16 mouse cellular contexts compared by ENCODE assay signal in genomic region chr16:93392024-93392675, GRCm38 (mm10).
DNase-seq lines count a peak whose midpoint lies in the region; ATAC-seq lines count a peak whose summit lies in the region.
"Had no signal": no experiment of that assay in that cellular context is flagged by ENCODE, and none has a peak within 500 bp of the region (broad histone marks: within the 10 kb centered on the region; RNA-seq: fewer than 3 reads in every experiment).

No protein-coding gene starts in this region.

- WGBS in neural tube, embryonic 11.5 days = 45% methylated on average over 16 of the region's 16 CpGs
- WGBS in neural tube, embryonic 15.5 days = 52% methylated on average over 16 of the region's 16 CpGs
- WGBS in intestine, embryonic 16.5 days = 36% methylated on average over 16 of the region's 16 CpGs
- 78% methylated on average over 16 of the region's 16 CpGs for WGBS in midbrain, embryonic 11.5 days

- DNase-seq in frontal cortex, postnatal 14 days (ENCODE audit: low spot score in 2 of 2) = no peak
- peak; percentile 21 for DNase-seq in neural tube, embryonic 11.5 days (ENCODE audit: low spot score)
- DNase-seq in midbrain, embryonic 11.5 days (ENCODE audit: low spot score, missing footprints) = no peak
- no peak for DNase-seq in frontal cortex, postnatal 10 days (ENCODE audit: low spot score in 2 of 2)
- DNase-seq in adrenal gland, postnatal 14 days = no peak
- DNase-seq: cerebellum, adult 18-20 months; gastrocnemius, postnatal 36 days; kidney, postnatal 10 days; thymus, postnatal 14 days had no signal

- no peaks in the 10 kb centered on the region for H3K27me3 ChIP-seq in neural tube, embryonic 11.5 days (ENCODE audit: control insufficient read depth, insufficient read depth, low read length)
- no peaks in the 10 kb centered on the region for H3K27me3 ChIP-seq in neural tube, embryonic 15.5 days (replicated peaks)
- H3K27me3 ChIP-seq in intestine, embryonic 16.5 days (replicated peaks; ENCODE audit: control insufficient read depth, insufficient read depth, low read length) = no peaks in the 10 kb centered on the region
- H3K27me3 ChIP-seq in midbrain, embryonic 11.5 days (ENCODE audit: control insufficient read depth, insufficient read depth, low read length) = no peaks in the 10 kb centered on the region

- no peaks in the 10 kb centered on the region for H3K36me3 ChIP-seq in neural tube, embryonic 11.5 days (ENCODE audit: control insufficient read depth, insufficient read depth, low read length)
- H3K36me3 ChIP-seq in neural tube, embryonic 15.5 days = no peaks in the 10 kb centered on the region
- H3K36me3 ChIP-seq in intestine, embryonic 16.5 days (ENCODE audit: control insufficient read depth, insufficient read depth, low read length) = no peaks in the 10 kb centered on the region
- no peaks in the 10 kb centered on the region for H3K36me3 ChIP-seq in midbrain, embryonic 11.5 days (ENCODE audit: control insufficient read depth, insufficient read depth, low read length)
- H3K36me3 ChIP-seq: liver, embryonic 12.5 days had no signal

- H3K4me2 ChIP-seq in neural tube, embryonic 11.5 days (ENCODE audit: low read depth) = no peak overlapping the region
- no peak overlapping the region for H3K4me2 ChIP-seq in neural tube, embryonic 15.5 days
- H3K4me2 ChIP-seq in intestine, embryonic 16.5 days (ENCODE audit: low read depth, low read length) = no peak overlapping the region
- H3K4me2 ChIP-seq in midbrain, embryonic 11.5 days = no peak overlapping the region
- H3K4me2 ChIP-seq: heart, embryonic 11.5 days; liver, embryonic 12.5 days had no signal

- peak; percentile 79 for ATAC-seq in frontal cortex, adult (ENCODE audit: low TSS enrichment)
- no peak for ATAC-seq in neural tube, embryonic 11.5 days (ENCODE audit: insufficient read depth, low FRiP score, low TSS enrichment)
- no peak for ATAC-seq in neural tube, embryonic 15.5 days (ENCODE audit: low FRiP score)
- peak; percentile 52; the same call in 1 of the 2 replicates for ATAC-seq in intestine, embryonic 16.5 days
- ATAC-seq in midbrain, embryonic 11.5 days (ENCODE audit: low FRiP score) = no peak
- ATAC-seq: forebrain, embryonic 16.5 days; hindbrain, postnatal 0 days; liver, embryonic 12.5 days had no signal

- H3K9me3 ChIP-seq in neural tube, embryonic 11.5 days (ENCODE audit: control insufficient read depth, low read length) = no peaks in the 10 kb centered on the region
- no peaks in the 10 kb centered on the region for H3K9me3 ChIP-seq in neural tube, embryonic 15.5 days (replicated peaks)
- no peaks in the 10 kb centered on the region for H3K9me3 ChIP-seq in intestine, embryonic 16.5 days (ENCODE audit: control insufficient read depth, low read length)
- no peaks in the 10 kb centered on the region for H3K9me3 ChIP-seq in midbrain, embryonic 11.5 days (ENCODE audit: control insufficient read depth, low read length)
- H3K9me3 ChIP-seq: liver, embryonic 12.5 days had no signal

- H3K9ac ChIP-seq in neural tube, embryonic 11.5 days (ENCODE audit: low read length) = no peak overlapping the region
- H3K9ac ChIP-seq in neural tube, embryonic 15.5 days (replicated peaks) = no peak overlapping the region
- H3K9ac ChIP-seq in intestine, embryonic 16.5 days (ENCODE audit: low read depth, low read length) = no peak overlapping the region
- H3K9ac ChIP-seq in midbrain, embryonic 11.5 days (ENCODE audit: low read length) = no peak overlapping the region
- H3K9ac ChIP-seq: liver, embryonic 12.5 days had no signal

- no peak overlapping the region for H3K4me3 ChIP-seq in neural tube, embryonic 11.5 days (ENCODE audit: low read depth, low read length)
- no peak overlapping the region for H3K4me3 ChIP-seq in neural tube, embryonic 15.5 days (replicated peaks)
- no peak overlapping the region for H3K4me3 ChIP-seq in intestine, embryonic 16.5 days (ENCODE audit: low read length)
- no peak overlapping the region for H3K4me3 ChIP-seq in midbrain, embryonic 11.5 days (ENCODE audit: low read depth, low read length)
- H3K4me3 ChIP-seq: liver, embryonic 12.5 days had no signal

- no peak overlapping the region for H3K27ac ChIP-seq in neural tube, embryonic 11.5 days (ENCODE audit: low read depth, low read length)
- H3K27ac ChIP-seq in neural tube, embryonic 15.5 days (replicated peaks) = no peak overlapping the region
- H3K27ac ChIP-seq in intestine, embryonic 16.5 days (ENCODE audit: low read length) = no peak overlapping the region
- H3K27ac ChIP-seq in midbrain, embryonic 11.5 days (ENCODE audit: low read depth, low read length) = no peak overlapping the region
- H3K27ac ChIP-seq: hindbrain, postnatal 0 days; liver, embryonic 12.5 days had no signal

- no peaks in the 10 kb centered on the region for H3K4me1 ChIP-seq in neural tube, embryonic 11.5 days (ENCODE audit: control insufficient read depth, insufficient read depth, low read length)
- H3K4me1 ChIP-seq in neural tube, embryonic 15.5 days = no peaks in the 10 kb centered on the region
- H3K4me1 ChIP-seq in intestine, embryonic 16.5 days (ENCODE audit: control insufficient read depth, insufficient read depth, low read length) = 0 out of 2 replicates have a peak, but pooled peaks cover 4% of the 10 kb centered on the region
- no peaks in the 10 kb centered on the region for H3K4me1 ChIP-seq in midbrain, embryonic 11.5 days (ENCODE audit: control insufficient read depth, insufficient read depth, low read length)
- H3K4me1 ChIP-seq: liver, embryonic 12.5 days had no signal

Comparison
In these comparisons a context has a peak if more than half of its experiments do, and no peak if none do; other contexts are left out.
1. ATAC-seq: peak in frontal cortex, adult (single experiment) and intestine, embryonic 16.5 days (single experiment); none in neural tube, embryonic 11.5 days (single experiment), neural tube, embryonic 15.5 days (single experiment) and midbrain, embryonic 11.5 days (single experiment).